16 mouse cellular contexts compared by ENCODE assay signal in genomic region chr5:4578856-4579255, GRCm38 (mm10).
A peak's percentile ranks its signal among the peaks of the same experiment; 100 is the strongest.
DNase-seq lines count a peak whose midpoint lies in the region; ATAC-seq and TF ChIP-seq lines count a peak whose summit lies in the region.
"Had no signal": no experiment of that assay in that cellular context is flagged by ENCODE, and none has a peak within 500 bp of the region (broad histone marks: within the 10 kb centered on the region; RNA-seq: fewer than 3 reads in every experiment).

No protein-coding gene starts in this region.

- DNase-seq in brain, adult 2 months (ENCODE audit: low read depth, low spot score): peak; percentile 85
- DNase-seq in layer of hippocampus, postnatal 36 days: peak; percentile 4
- DNase-seq in right cerebral cortex, adult 18-20 months: peak; percentile 81
- no peak for DNase-seq in cerebellum, adult 2 months
- no peak for DNase-seq in urinary bladder, adult 2 months (ENCODE audit: low spot score)
- DNase-seq in urinary bladder, postnatal 14 days (ENCODE audit: low spot score): no peak
- DNase-seq: adrenal gland, postnatal 14 days; gastrocnemius, postnatal 14 days; kidney, adult 8-10 months; kidney, postnatal 36 days; lung, postnatal 10 days had no signal

- no peak overlapping the region for H3K27ac ChIP-seq in cerebellum, adult 2 months (ENCODE audit: insufficient read depth, low read length)
- H3K27ac ChIP-seq: embryonic facial prominence, embryonic 12.5 days; limb, embryonic 12.5 days; liver, embryonic 14.5 days had no signal

- peak; percentile 86 for ATAC-seq in frontal cortex, adult (ENCODE audit: low TSS enrichment)
- no peak for ATAC-seq in cerebellum, adult (ENCODE audit: insufficient number of reproducible peaks, low FRiP score, low TSS enrichment)

- WGBS in cerebellum, adult 2 months: 49% methylated on average over 3 of the region's 3 CpGs

- H3K4me3 ChIP-seq in cerebellum, adult 2 months (replicated peaks; ENCODE audit: insufficient read depth, low read depth, low read length): no peak overlapping the region
- H3K4me3 ChIP-seq: embryonic facial prominence, embryonic 12.5 days; limb, embryonic 12.5 days had no signal

- no peak for TF ChIP-seq POLR2A in cerebellum, adult 2 months (IDR thresholded peaks at IDR 0.05; ENCODE audit: borderline replicate concordance, insufficient read depth, low read length)

- no peak for TF ChIP-seq CTCF in cerebellum, adult 2 months (IDR thresholded peaks at IDR 0.05; ENCODE audit: borderline replicate concordance, insufficient read depth, low read depth, low read length)

- H3K27me3 ChIP-seq in cerebellum, adult 2 months (ENCODE audit: control insufficient read depth, insufficient read depth, low read length): no peaks in the 10 kb centered on the region
- H3K27me3 ChIP-seq: embryonic facial prominence, embryonic 12.5 days; limb, embryonic 12.5 days had no signal

- no peaks in the 10 kb centered on the region for H3K4me1 ChIP-seq in cerebellum, adult 2 months (ENCODE audit: control insufficient read depth, insufficient read depth, low read length)
- H3K4me1 ChIP-seq: embryonic facial prominence, embryonic 12.5 days; limb, embryonic 12.5 days had no signal

Comparison
In these comparisons a context has a peak if more than half of its experiments do, and no peak if none do; other contexts are left out.
1. DNase-seq: peak in brain, adult 2 months (single experiment), layer of hippocampus, postnatal 36 days (2 of 2) and right cerebral cortex, adult 18-20 months (single experiment); none in cerebellum, adult 2 months (0 of 2), urinary bladder, adult 2 months (single experiment) and urinary bladder, postnatal 14 days (single experiment).